Mouse (Mus musculus): Measurements from ENCODE around the gene Rbfox1.

DNA sequence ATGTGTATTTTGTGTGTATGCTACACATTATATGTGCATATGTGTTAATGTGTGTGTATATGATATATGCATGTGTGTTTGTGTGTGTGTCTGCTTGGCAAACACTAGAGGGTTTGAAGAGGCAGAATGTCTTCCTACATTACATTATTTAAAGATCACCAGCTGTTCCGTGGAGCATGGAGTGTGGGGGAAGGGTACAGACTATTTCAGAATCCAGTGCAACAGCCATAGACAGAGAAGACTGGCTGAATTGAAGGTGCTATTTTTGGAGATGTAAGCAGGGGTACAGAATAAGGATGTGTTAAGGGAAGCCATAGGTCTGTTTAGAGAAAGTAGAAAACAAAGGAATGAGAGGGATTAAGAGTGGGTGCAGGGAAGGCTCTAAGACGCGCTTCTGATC, 869.7 kb downstream of the Rbfox1 start:
- no peak for TF ChIP-seq POLR2A (IDR thresholded peaks at IDR 0.05; ENCODE audit: extremely low read depth, insufficient read depth, low read length)
- no peak for TF ChIP-seq CTCF (IDR thresholded peaks at IDR 0.05; ENCODE audit: low read depth, low read length)
